Mouse (Mus musculus) adrenal gland, adult 18-20 months (tissue): Measurements from ENCODE around the gene 9130230L23Rik. TPM values are rescaled to one million over a fixed set of nuclear protein-coding genes. Genes with fewer than 3 reads are reported as not detected.

ENCODE experiments used
- DNase-seq, 2 experiments: peaks; one replicate each; pipeline ENCODE4 v3.0.0; 2021 to 2022; ENCODE audit warnings: low spot score in 2 of 2
- long read RNA-seq, 2 experiments: library from polyadenylated mRNA; stranded (forward); transcript quantifications; one replicate each; pipeline ENCODE4 v2.0.0; 2021
- total RNA-seq, 2 experiments: library from RNA; stranded (reverse); gene quantifications; 1 replicate in 1 of 2; 2 replicates in 1 of 2; pipeline ENCODE4 v1.2.3; 2021

Gene 9130230L23Rik
- under 1 TPM in 1 of 2 experiments, not detected in 1; 0.60 TPM for total RNA-seq
- long read RNA-seq, experiment 1 = 0 reads
- long read RNA-seq, experiment 2 = 0 reads

- DNase-seq = no peak
These were observed at the start of gene 9130230L23Rik for GRCm38 (mm10) chr5:66004134-66004925. Gene 9130230L23Rik (minus strand): TSS chr5:66004285.

- no peak for DNase-seq
These were observed 48.9 kb upstream of the 9130230L23Rik start for GRCm38 (mm10) chr5:66052777-66053548.

- no peak for DNase-seq
These were observed 46.8 kb upstream of the 9130230L23Rik start for GRCm38 (mm10) chr5:66050841-66051240.

GRCm38 (mm10) chr5:66046356-66046755 lies 42.3 kb upstream of the 9130230L23Rik start:
- DNase-seq = peak in 1 of 2 experiments; percentile 30

- DNase-seq = no peak
These were observed 39.8 kb upstream of the 9130230L23Rik start for GRCm38 (mm10) chr5:66043897-66044296.

GRCm38 (mm10) chr5:66042651-66043340 lies 38.7 kb upstream of the 9130230L23Rik start:
- DNase-seq = no peak

- DNase-seq = no peak
These were observed 36.7 kb upstream of the 9130230L23Rik start for GRCm38 (mm10) chr5:66040744-66041279.

GRCm38 (mm10) chr5:66039813-66040212 lies 35.7 kb upstream of the 9130230L23Rik start:
- no peak for DNase-seq

- DNase-seq = no peak
These were observed 33.0 kb upstream of the 9130230L23Rik start for GRCm38 (mm10) chr5:66037066-66037465.

GRCm38 (mm10) chr5:66036440-66037054 lies 32.5 kb upstream of the 9130230L23Rik start:
- DNase-seq = no peak

- no peak for DNase-seq
These were observed 30.5 kb upstream of the 9130230L23Rik start for GRCm38 (mm10) chr5:66034375-66035195.

- no peak for DNase-seq
These were observed 28.7 kb upstream of the 9130230L23Rik start for GRCm38 (mm10) chr5:66032826-66033225.

- DNase-seq = no peak
These were observed 27.6 kb upstream of the 9130230L23Rik start for GRCm38 (mm10) chr5:66031699-66032098.

- no peak for DNase-seq
These were observed 24.1 kb upstream of the 9130230L23Rik start for GRCm38 (mm10) chr5:66028232-66028631.

- no peak for DNase-seq
These were observed 23.1 kb upstream of the 9130230L23Rik start for GRCm38 (mm10) chr5:66027206-66027605.

GRCm38 (mm10) chr5:66026796-66027195 lies 22.7 kb upstream of the 9130230L23Rik start:
- no peak for DNase-seq

GRCm38 (mm10) chr5:66015449-66015961 lies 11.4 kb upstream of the 9130230L23Rik start:
- no peak for DNase-seq

GRCm38 (mm10) chr5:66014437-66014836 lies 10.4 kb upstream of the 9130230L23Rik start:
- DNase-seq = no peak

- DNase-seq = no peak
These were observed 9.9 kb upstream of the 9130230L23Rik start for GRCm38 (mm10) chr5:66013999-66014398.
